Mouse (Mus musculus) thymus, adult 2 months (tissue): ENCODE data around the gene Rbm20. TPM values are rescaled to one million over a fixed set of nuclear protein-coding genes. Genes with fewer than 3 reads are reported as not detected.

Experiments used
- DNase-seq: peaks from one replicate; pipeline ENCODE4 v3.0.0; 2021
- H3K27ac ChIP-seq: fragments of 200-500 bp; 2 replicates; pipeline ENCODE4 v1.5.1; 2012; ENCODE audit warnings: low read length, control low read depth; ENCODE audit not compliant: control insufficient read depth, insufficient read depth
- H3K27me3 ChIP-seq: fragments of 200-500 bp; 2 replicates; pipeline ENCODE4 v1.6.1; 2012; ENCODE audit warnings: mild to moderate bottlenecking, low read length, moderate library complexity, mixed read lengths; ENCODE audit not compliant: control insufficient read depth, insufficient read depth
- H3K36me3 ChIP-seq: fragments of 200-500 bp; 2 replicates; pipeline ENCODE4 v1.6.1; 2012; ENCODE audit warnings: mild to moderate bottlenecking, low read length, moderate library complexity; ENCODE audit not compliant: control insufficient read depth, insufficient read depth
- H3K4me1 ChIP-seq: fragments of 200-500 bp; replicated peaks from 2 replicates; pipeline ENCODE4 v1.6.1; 2012; ENCODE audit warnings: low read length; ENCODE audit not compliant: control insufficient read depth, insufficient read depth
- H3K4me3 ChIP-seq: fragments of 200-500 bp; 2 replicates; pipeline ENCODE4 v1.5.1; 2012; ENCODE audit warnings: mild to moderate bottlenecking, low read length, control low read depth, moderate library complexity; ENCODE audit not compliant: control insufficient read depth, insufficient read depth
- CTCF ChIP-seq: fragments of 200-500 bp; IDR thresholded peaks from 2 replicates; pipeline ENCODE4 v1.5.1; 2012; ENCODE audit warnings: mild to moderate bottlenecking, control low read depth, low read length, moderate library complexity, borderline replicate concordance; ENCODE audit not compliant: control insufficient read depth, poor library complexity, insufficient read depth; ENCODE audit errors: extremely low read depth
- POLR2A ChIP-seq: fragments of 200-500 bp; IDR thresholded peaks from 2 replicates; pipeline ENCODE4 v1.6.1; 2012; ENCODE audit warnings: mild to moderate bottlenecking, low read length, control low read depth, moderate library complexity; ENCODE audit not compliant: control insufficient read depth, poor library complexity, insufficient read depth; ENCODE audit errors: extremely low read depth
- whole genome bisulfite sequencing: fragments of 180-500 bp; shearing (Covaris S2); methylation state at CpG from one replicate; pipeline ENCODE4 v1.1.7; 2018; 5-methylcytosine and 5-hydroxymethylcytosine counted together
- polyA plus RNA-seq: library from polyadenylated mRNA; depleted of rRNA; stranded (reverse); fragments of >200 nt; gene quantifications from 2 replicates; pipeline ENCODE4 v1.2.3, GENCODE M21; 2012

The Rbm20 gene
- polyA plus RNA-seq, 1 experiment = 9.8 TPM

DNA sequence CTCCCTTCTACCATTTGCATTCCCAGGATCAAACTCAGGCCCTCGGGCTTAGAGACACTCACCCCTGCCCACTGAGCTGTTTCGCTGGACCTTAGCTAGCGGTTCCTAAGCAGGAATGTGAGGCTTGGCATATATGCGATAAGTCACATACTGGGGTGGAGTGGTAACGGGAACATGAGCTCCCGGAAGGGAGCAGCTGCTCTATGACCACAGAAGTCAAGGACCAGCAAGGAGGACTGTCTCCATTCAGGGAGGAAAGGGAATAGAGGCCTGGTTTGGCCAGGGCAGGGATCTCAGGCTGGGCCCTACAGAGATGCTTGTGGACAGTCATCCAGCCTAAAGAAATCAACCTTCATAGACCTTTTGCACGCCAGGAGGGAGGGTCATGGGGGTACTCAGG is 184.2 kb downstream of the Rbm20 start:
- no peaks in the 10 kb centered on the region for H3K27me3 ChIP-seq
- no peak overlapping the region for H3K4me3 ChIP-seq
- 99% methylated on average over 7 of the region's 7 CpGs for WGBS
- no peak for DNase-seq
- no peaks in the 10 kb centered on the region for H3K4me1 ChIP-seq
- no peak overlapping the region for H3K27ac ChIP-seq
- no peak for TF ChIP-seq POLR2A
- TF ChIP-seq CTCF = no peak
- no peaks in the 10 kb centered on the region for H3K36me3 ChIP-seq

DNA sequence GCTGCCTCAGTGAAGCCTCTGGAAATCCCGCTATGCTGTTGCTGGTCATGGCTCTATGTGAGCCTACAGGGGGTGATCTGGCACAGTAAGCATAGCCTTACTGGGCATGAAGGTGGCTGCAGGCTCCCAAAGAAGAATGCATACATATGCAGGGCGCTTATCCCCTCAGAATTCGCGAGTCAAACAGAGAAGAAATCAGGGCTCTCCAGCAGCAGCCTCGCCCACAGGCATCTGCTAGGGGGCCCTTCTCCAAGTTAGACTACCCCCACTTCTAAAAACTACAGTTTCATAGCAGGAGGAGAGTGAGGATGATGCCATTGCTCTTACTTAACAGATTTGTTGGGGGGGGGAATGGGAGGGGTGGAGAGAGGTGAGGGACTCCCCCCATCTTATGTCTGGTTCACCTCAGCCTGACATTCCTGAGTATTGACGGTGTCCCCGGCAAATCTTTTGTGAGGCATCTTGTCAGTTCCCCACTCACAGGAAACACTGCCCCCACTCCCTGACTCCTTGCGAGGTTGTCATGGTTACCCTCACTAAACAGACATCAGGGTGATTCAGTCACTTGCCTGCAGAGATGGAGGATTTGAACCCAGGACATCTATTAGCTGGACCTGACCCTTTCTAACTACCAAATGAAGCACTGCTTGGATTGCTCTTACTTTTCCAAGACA is 185.6 kb downstream of the Rbm20 start:
- TF ChIP-seq POLR2A (no peak), CTCF (no peak)

DNA sequence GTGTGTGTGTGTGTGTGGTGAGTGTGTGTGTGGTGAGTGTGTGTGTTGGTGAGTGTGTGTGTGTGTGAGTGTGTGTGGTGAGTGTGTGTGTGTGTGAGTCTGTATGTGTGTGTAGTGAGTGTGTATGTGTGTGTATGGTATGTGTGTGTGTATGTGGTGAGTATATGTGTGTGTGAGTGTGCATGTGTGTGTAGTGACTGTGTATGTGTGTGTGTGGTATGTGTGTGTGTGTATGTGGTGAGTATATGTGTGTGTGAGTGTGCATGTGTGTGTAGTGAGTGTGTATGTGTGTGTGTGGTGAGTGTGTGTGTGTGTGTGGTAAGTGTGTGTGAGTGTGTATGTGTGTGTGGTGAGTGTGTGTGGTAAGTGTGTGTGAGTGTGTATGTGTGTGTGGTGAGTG is 190.1 kb downstream of the Rbm20 start:
- Histone ChIP-seq H3K4me3 (no peak overlapping the region), H3K27ac (no peak overlapping the region), H3K36me3 (no peaks in the 10 kb centered on the region), H3K4me1 (peaks cover 2% of the 10 kb centered on the region; the same call in 1 of the 2 replicates), H3K27me3 (no peaks in the 10 kb centered on the region)
- DNase-seq = no peak
- TF ChIP-seq POLR2A = no peak
- TF ChIP-seq CTCF = no peak

More for the DNA sequence above, 185.6 kb downstream of the Rbm20 start:
- 84% methylated on average over 8 of the region's 8 CpGs for WGBS
- Histone ChIP-seq H3K27ac (no peak overlapping the region), H3K4me3 (no peak overlapping the region), H3K27me3 (no peaks in the 10 kb centered on the region), H3K36me3 (no peaks in the 10 kb centered on the region), H3K4me1 (no peaks in the 10 kb centered on the region)
- no peak for DNase-seq

DNA sequence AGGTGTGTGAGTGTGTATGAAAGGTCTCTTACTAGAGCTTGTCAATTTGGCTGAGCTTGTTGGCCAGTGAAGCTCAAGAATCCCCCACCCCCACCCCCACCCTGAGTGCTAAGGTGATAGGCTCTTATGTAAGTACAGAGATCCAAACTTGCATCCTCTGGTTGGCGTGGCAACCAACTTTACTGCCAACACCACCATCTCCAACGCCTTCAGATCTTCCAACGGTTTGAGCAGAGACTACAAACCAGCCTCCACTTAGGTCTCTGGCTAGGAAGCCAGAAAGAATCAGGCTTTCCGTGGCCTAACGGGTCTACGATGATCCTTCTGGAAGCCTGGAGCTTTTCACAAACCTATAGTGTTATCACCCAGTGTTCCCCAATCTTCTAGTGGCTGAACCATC is 191.0 kb downstream of the Rbm20 start:
- peaks cover 2% of the 10 kb centered on the region; the same call in 1 of the 2 replicates for H3K4me1 ChIP-seq
- no peaks in the 10 kb centered on the region for H3K36me3 ChIP-seq
- no peak overlapping the region for H3K4me3 ChIP-seq
- TF ChIP-seq POLR2A (no peak), CTCF (no peak)
- 96% methylated on average over 6 of the region's 6 CpGs for WGBS
- no peaks in the 10 kb centered on the region for H3K27me3 ChIP-seq
- DNase-seq = no peak
- H3K27ac ChIP-seq = no peak overlapping the region

DNA sequence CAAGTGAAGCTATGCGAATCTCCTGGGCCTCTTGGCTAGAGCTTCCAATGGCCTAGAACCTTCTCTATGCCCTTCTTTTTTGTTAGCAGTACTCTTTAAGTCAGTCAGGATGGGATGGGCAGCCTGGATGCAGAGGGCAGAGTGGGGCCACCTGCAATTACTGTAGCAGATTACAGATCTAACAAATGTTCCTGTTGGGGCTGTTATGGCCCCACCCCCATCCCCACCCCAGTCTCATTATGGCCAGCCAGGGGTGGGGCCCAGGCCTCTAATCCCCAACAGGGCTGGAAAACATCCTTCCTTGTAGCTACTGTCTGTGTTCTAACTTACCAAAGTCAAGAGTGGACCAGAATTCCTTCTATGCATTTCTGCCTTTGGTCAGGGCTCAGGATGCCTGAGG is 191.7 kb downstream of the Rbm20 start:
- TF ChIP-seq CTCF (no peak), POLR2A (no peak)
- no peaks in the 10 kb centered on the region for H3K36me3 ChIP-seq
- WGBS = 100% methylated on average over 1 of the region's 1 CpGs
- H3K27me3 ChIP-seq = no peaks in the 10 kb centered on the region
- H3K4me3 ChIP-seq = no peak overlapping the region
- peaks cover 2% of the 10 kb centered on the region; the same call in 1 of the 2 replicates for H3K4me1 ChIP-seq
- no peak overlapping the region for H3K27ac ChIP-seq
- no peak for DNase-seq

DNA sequence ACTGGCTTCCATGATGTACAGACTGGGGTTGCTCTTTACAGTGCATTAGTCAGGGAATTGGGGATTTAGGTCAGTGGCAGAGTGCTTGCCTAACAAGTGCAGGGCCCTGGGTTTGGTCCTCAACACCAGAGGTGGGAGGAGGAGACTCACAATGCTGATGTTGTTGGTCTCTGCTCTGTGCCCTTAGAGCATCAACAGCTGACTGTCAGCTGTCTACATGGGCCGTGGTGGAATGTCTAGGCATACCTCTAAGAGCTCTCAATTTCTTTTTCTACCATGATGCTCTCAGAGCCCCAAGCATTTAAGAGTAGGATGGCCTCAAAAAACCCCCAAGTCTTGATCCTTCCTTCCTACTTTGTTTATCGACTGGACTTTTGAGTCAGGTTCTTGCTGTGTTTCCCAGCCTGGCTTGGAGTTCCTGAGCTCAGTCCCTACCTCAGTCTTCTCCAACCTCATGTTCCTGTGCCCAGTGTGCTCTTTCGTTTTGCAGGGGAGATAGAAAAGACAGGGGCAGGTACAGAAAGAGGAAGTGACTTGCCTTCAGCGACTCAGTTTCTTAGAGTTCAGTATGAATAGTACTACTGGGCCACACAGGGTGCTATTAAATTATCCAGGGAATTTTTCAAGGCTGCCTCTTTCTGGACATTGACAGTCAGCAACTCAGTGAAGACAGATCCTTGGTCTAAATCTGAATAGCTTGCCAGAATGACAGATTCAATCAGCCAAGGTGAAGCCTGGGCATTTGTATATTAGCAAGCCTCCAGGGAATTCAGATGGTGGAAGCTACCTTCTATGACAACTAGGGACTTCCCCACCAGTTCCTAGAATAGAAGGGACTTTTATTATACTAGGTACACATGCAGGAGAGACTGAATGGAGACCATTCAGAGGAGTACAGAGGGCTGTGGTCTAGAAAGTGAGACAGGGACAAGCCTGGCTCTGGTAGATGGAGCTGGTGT is 192.6 kb downstream of the Rbm20 start:
- no peak for DNase-seq
- H3K27ac ChIP-seq = no peak overlapping the region
- peaks cover 2% of the 10 kb centered on the region; the same call in 1 of the 2 replicates for H3K4me1 ChIP-seq
- WGBS = 26% methylated on average over 4 of the region's 4 CpGs
- H3K4me3 ChIP-seq = no peak overlapping the region
- H3K27me3 ChIP-seq = no peaks in the 10 kb centered on the region
- TF ChIP-seq CTCF (no peak), POLR2A (no peak)
- H3K36me3 ChIP-seq = no peaks in the 10 kb centered on the region
